Mouse (Mus musculus) kidney, adult 2 months (tissue): ENCODE data around the gene Dnhd1.

Experiments
- CTCF ChIP-seq: fragments of 200-500 bp; conservative IDR thresholded peaks from 2 replicates; pipeline ENCODE4 v1.5.1; 2011; ENCODE audit warnings: low read depth, mild to moderate bottlenecking, control low read depth, low read length, moderate library complexity, mixed read lengths; ENCODE audit not compliant: insufficient read depth, insufficient read length
- POLR2A ChIP-seq: fragments of 200-500 bp; IDR thresholded peaks from one replicate; pipeline ENCODE4 v1.6.1; 2011; ENCODE audit warnings: low read depth, low read length, control low read depth

GRCm38 (mm10) chr7:105737648-105738047 is 87.0 kb downstream of the Dnhd1 start:
- TF ChIP-seq CTCF (no peak), POLR2A (no peak)
